Mouse (Mus musculus): Measurements from ENCODE around the gene Mat2a. TPM values are rescaled to one million over a fixed set of nuclear protein-coding genes. Genes with fewer than 3 reads are reported as not detected.
A peak's percentile ranks its signal among the peaks of the same experiment; 100 is the strongest.

The Mat2a gene
- polyA plus RNA-seq, 1 experiment from 2014 or later: 341 TPM

DNA sequence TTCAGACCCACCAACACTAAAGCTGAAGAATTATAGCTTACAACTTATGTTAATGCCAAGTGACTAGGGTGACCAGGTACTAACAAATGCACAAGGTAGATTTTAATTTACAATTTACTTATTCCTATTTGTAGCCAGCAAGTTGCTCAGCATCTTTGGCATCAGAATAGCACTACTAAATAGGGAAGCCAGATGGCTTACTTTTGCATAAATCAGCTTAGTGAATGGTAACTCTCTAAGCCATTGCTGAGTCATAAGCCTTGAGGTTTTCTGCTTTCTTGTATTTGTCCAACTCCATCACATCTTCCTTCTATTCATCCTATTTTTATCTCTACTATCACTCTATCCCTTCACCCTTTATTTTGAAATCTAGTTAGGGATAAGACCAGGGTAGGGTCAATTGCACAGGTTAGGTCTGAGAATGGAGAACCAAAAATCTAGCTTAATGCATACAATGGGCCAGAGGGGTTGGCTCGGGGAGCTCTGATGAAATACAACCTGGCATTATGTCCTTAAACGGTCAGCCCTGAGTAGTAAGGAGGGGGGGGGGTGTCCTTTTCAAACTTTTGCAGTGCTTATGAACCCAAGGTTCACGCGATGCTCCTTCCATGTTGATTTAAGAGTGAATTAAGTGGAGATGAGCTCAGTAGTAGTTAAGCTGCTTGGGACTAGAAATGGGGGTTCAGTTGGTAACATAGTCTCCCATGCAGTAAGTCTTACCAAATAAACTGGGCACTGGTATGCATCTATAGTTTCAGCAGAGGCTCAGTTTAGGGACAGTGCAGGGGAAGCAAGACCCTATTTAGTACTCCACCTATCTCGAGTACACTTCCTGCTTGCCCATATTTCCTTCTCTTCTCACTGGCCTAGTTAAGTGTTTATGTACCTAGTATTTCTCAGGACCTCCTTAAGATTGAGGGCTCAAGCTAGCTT, 8.1 kb downstream of the Mat2a start:
- peaks cover 59% of the 10 kb centered on the region for H3K36me3 ChIP-seq
- H3K27ac ChIP-seq (replicated peaks): no peak overlapping the region
- H3K4me3 ChIP-seq (replicated peaks): no peak overlapping the region
- no peaks in the 10 kb centered on the region for H3K9me3 ChIP-seq (replicated peaks)
- peaks cover 25% of the 10 kb centered on the region for H3K4me1 ChIP-seq
- 0 out of 2 replicates have a peak, but pooled peaks have one; percentile 32 for ATAC-seq (ENCODE audit: low FRiP score)
- H3K4me2 ChIP-seq: no peak overlapping the region
- H3K27me3 ChIP-seq (replicated peaks): no peaks in the 10 kb centered on the region
- H3K9ac ChIP-seq (replicated peaks): no peak overlapping the region
- 18% methylated on average over 5 of the region's 5 CpGs for WGBS

- Histone ChIP-seq H3K4me3 (replicated peaks) (no peak overlapping the region), H3K27ac (replicated peaks) (no peak overlapping the region), H3K4me1 (peaks cover 12% of the 10 kb centered on the region), H3K9ac (replicated peaks) (no peak overlapping the region), H3K9me3 (replicated peaks) (no peaks in the 10 kb centered on the region), H3K4me2 (no peak overlapping the region), H3K36me3 (peaks cover 66% of the 10 kb centered on the region), H3K27me3 (replicated peaks) (no peaks in the 10 kb centered on the region)
- 87% methylated on average over 21 of the region's 21 CpGs for WGBS
- ATAC-seq (ENCODE audit: low FRiP score): no peak
Observed at GRCm38 (mm10) chr6:72429061-72429842, 10.1 kb downstream of the Mat2a start.

DNA sequence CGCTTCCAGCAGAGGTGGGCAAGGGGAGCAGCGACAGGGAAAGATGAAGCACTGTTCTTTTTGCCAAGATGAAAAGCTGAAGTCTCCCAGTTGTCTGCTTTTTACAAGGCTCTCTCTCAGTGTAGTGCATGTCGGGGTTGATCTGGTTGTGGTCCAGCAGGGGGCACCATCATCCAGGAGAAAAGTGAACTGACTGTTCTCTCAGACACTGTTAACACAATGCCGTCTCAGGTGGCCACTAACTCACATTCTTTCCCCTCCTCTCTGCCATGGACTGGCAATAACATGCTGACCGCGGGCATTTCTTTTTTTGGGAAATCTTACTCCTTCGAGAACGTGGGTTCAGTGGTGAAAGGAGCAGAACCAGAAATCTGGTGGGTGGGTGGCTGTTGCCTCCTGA, 11.3 kb downstream of the Mat2a start:
- 28% methylated on average over 8 of the region's 8 CpGs for whole genome bisulfite sequencing
- peak overlapping the region; percentile 1; the same call in 1 of the 2 replicates for H3K9ac ChIP-seq (replicated peaks)
- H3K27me3 ChIP-seq (replicated peaks): no peaks in the 10 kb centered on the region
- H3K36me3 ChIP-seq: peaks cover 71% of the 10 kb centered on the region
- ATAC-seq (ENCODE audit: low FRiP score): peak; percentile 84
- no peak overlapping the region for H3K4me2 ChIP-seq
- no peaks in the 10 kb centered on the region for H3K9me3 ChIP-seq (replicated peaks)
- no peak overlapping the region for H3K4me3 ChIP-seq (replicated peaks)
- H3K27ac ChIP-seq (replicated peaks): no peak overlapping the region
- H3K4me1 ChIP-seq: peaks cover 12% of the 10 kb centered on the region

DNA sequence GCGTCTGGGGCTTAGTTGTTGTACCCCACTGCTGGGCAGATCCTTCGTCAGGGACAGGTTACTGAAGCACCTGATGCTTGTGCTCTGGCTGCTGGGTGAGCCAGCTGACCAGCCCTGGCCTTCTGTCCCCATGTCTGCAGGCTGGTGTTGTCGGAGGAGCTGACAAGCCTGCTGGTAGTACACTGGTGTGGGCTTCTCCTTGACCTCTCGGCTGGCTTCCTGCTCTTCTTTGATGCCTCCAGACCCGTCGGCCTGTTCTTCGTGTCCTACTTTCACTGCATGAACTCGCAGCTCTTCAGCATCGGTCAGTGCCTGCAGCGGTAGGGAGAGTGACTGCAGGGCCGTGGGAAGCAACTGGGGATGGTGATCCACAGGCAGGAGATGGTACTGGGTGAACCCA, 13.7 kb downstream of the Mat2a start:
- Histone ChIP-seq H3K27me3 (replicated peaks) (no peaks in the 10 kb centered on the region), H3K9ac (replicated peaks) (no peak overlapping the region), H3K27ac (replicated peaks) (no peak overlapping the region), H3K4me3 (replicated peaks) (no peak overlapping the region), H3K9me3 (replicated peaks) (no peaks in the 10 kb centered on the region), H3K36me3 (peaks cover 68% of the 10 kb centered on the region), H3K4me1 (peaks cover 5% of the 10 kb centered on the region; the same call in 1 of the 2 replicates), H3K4me2 (no peak overlapping the region)
- 95% methylated on average over 11 of the region's 11 CpGs for WGBS
- ATAC-seq (ENCODE audit: low FRiP score): no peak

- H3K4me2 ChIP-seq: no peak overlapping the region
Observed at GRCm38 (mm10) chr6:72420901-72421300, 18.5 kb downstream of the Mat2a start.

GRCm38 (mm10) chr6:72419806-72420205, 19.6 kb downstream of the Mat2a start:
- no peaks in the 10 kb centered on the region for H3K27me3 ChIP-seq (replicated peaks)
- H3K9ac ChIP-seq (replicated peaks): no peak overlapping the region
- ATAC-seq (ENCODE audit: low FRiP score): no peak
- H3K4me3 ChIP-seq (replicated peaks): no peak overlapping the region
- H3K4me1 ChIP-seq: peaks cover 15% of the 10 kb centered on the region
- H3K9me3 ChIP-seq (replicated peaks): no peaks in the 10 kb centered on the region
- H3K4me2 ChIP-seq: no peak overlapping the region
- H3K36me3 ChIP-seq: peaks cover 62% of the 10 kb centered on the region
- no peak overlapping the region for H3K27ac ChIP-seq (replicated peaks)
- WGBS: 93% methylated on average over 1 of the region's 1 CpGs

More at GRCm38 (mm10) chr6:72420901-72421300, 18.5 kb downstream of the Mat2a start:
- H3K9me3 ChIP-seq (replicated peaks): no peaks in the 10 kb centered on the region
- 94% methylated on average over 10 of the region's 10 CpGs for WGBS
- H3K9ac ChIP-seq (replicated peaks): no peak overlapping the region
- ATAC-seq (ENCODE audit: low FRiP score): no peak
- H3K4me3 ChIP-seq (replicated peaks): no peak overlapping the region
- H3K36me3 ChIP-seq: peaks cover 73% of the 10 kb centered on the region
- H3K4me1 ChIP-seq: peaks cover 5% of the 10 kb centered on the region
- no peaks in the 10 kb centered on the region for H3K27me3 ChIP-seq (replicated peaks)
- H3K27ac ChIP-seq (replicated peaks): no peak overlapping the region

DNA sequence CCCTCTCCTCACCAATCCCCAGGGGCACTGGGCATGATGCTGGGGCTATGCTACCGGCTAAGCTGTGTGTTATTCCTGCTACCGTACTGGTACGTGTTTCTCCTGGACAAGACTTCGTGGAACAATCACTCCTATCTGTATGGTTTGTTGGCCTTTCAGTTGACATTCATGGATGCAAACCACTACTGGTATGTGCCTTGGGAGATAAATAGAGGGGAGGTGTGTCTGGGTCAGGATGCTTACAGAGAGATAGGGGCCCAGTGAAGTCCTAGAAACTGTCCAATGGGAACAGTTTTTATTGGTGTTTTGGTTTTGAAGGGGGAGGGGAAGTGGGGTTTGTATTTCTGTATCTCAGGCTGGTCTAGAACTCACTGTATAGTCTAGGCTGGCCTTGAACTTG, 21.1 kb downstream of the Mat2a start:
- Histone ChIP-seq H3K9ac (replicated peaks) (no peak overlapping the region), H3K4me2 (no peak overlapping the region), H3K27me3 (replicated peaks) (no peaks in the 10 kb centered on the region), H3K4me1 (peaks cover 25% of the 10 kb centered on the region), H3K9me3 (replicated peaks) (no peaks in the 10 kb centered on the region), H3K27ac (replicated peaks) (no peak overlapping the region), H3K4me3 (replicated peaks) (no peak overlapping the region), H3K36me3 (peaks cover 46% of the 10 kb centered on the region)
- 95% methylated on average over 4 of the region's 4 CpGs for WGBS
- ATAC-seq (ENCODE audit: low FRiP score): no peak

- Histone ChIP-seq H3K4me2 (no peak overlapping the region), H3K27ac (replicated peaks) (no peak overlapping the region), H3K9ac (replicated peaks) (no peak overlapping the region), H3K4me3 (replicated peaks) (no peak overlapping the region), H3K36me3 (peaks cover 31% of the 10 kb centered on the region), H3K9me3 (replicated peaks) (no peaks in the 10 kb centered on the region), H3K27me3 (replicated peaks) (no peaks in the 10 kb centered on the region), H3K4me1 (peaks cover 25% of the 10 kb centered on the region)
- 85% methylated on average over 7 of the region's 7 CpGs for WGBS
- ATAC-seq (ENCODE audit: low FRiP score): no peak
Observed at GRCm38 (mm10) chr6:72415964-72416772, 23.2 kb downstream of the Mat2a start.

DNA sequence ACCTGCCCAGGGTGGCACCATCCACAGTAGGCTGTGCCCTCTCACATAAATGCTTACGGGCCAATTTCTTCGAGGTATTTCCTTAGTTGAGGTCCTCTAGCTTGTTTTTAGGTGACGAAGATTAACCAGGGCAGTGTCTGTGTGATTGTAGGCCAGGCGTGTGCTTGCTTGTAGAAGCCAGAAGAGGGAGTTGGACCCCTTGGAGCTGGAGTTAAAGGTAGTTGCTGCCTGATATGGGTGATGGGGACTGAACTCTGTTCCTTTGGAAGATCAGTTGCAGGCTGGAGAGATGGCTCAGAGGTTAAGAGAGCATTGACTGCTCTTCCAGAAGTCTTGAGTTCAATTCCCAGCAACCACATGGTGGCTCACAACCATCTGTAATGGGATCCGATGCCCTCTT, 24.2 kb downstream of the Mat2a start:
- Histone ChIP-seq H3K4me2 (peak overlapping the region; percentile 81), H3K9ac (replicated peaks) (no peak overlapping the region), H3K4me3 (replicated peaks) (peak overlapping the region; percentile 81), H3K27ac (replicated peaks) (no peak overlapping the region), H3K27me3 (replicated peaks) (no peaks in the 10 kb centered on the region), H3K36me3 (peaks cover 25% of the 10 kb centered on the region), H3K9me3 (replicated peaks) (no peaks in the 10 kb centered on the region), H3K4me1 (peaks cover 25% of the 10 kb centered on the region)
- WGBS: 83% methylated on average over 5 of the region's 5 CpGs
- ATAC-seq (ENCODE audit: low FRiP score): no peak

DNA sequence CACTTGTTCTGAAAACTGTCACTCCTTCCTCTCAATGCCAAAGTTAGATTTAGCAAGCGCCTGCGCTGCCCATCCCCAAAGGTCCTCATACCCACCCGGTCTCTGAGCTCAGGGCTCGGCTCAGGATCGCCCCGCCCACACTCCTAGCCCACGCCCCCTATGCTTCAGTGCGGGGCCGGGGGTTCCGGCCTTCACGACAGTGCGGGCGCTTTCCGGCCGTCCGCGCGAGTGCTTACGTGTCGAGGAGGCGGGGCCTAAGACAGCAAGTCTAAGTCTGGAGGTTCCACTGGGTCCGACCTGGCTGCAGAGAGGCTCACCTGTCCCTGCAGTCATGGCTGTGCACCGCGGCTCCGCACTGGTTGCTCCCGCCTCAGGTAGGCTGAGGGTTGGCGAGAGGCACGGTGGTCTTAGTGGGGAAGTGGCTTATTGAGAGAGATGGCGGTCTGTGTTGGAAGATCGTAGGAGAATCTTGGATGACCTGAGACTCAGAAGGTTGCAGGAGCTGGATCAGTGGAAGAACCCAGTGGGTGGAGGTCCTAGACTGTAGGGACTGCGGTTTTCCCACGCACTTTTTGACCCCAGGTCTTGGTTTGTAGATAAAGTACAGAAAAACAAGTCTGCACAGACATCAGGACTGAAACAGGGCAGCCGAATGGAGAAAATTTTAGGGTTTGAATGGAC, 25.1 kb downstream of the Mat2a start, which contains the start of gene Ggcx:
Gene Ggcx (plus strand): TSS at position 233 of the 681 bp plus-strand sequence.
- peaks cover 25% of the 10 kb centered on the region for H3K4me1 ChIP-seq
- H3K9ac ChIP-seq (replicated peaks): peak within 1 kb of the TSS; percentile 95
- 2% methylated on average over 33 of the region's 33 CpGs for WGBS
- H3K4me3 ChIP-seq (replicated peaks): peak within 1 kb of the TSS; percentile 81
- H3K36me3 ChIP-seq: peaks cover 15% of the 10 kb centered on the region
- H3K27ac ChIP-seq (replicated peaks): peak within 1 kb of the TSS; percentile 76
- no peaks in the 10 kb centered on the region for H3K9me3 ChIP-seq (replicated peaks)
- no peaks in the 10 kb centered on the region for H3K27me3 ChIP-seq (replicated peaks)
- ATAC-seq (ENCODE audit: low FRiP score): peak; percentile 96
- peak within 1 kb of the TSS; percentile 81 for H3K4me2 ChIP-seq

DNA sequence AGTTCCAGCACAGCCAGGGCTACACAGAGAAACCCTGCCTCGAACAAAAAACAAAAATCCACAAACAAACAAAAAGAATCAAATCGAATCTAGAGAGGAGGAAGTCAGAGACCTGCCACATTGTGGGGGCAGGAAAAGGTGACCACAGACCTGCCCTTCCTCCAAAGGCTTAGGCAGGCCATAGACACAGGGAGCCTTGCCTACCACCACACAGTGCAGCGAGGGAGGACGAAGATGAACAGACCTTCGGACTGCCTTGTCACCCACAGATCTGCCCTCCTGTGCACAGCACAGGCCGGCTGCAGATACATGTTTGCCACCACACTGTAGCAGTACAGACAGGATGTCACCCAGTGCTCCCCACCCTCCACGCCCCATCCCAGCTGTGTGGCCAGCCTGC, 28.8 kb downstream of the Mat2a start:
- Histone ChIP-seq H3K36me3 (no peaks in the 10 kb centered on the region), H3K9ac (replicated peaks) (no peak overlapping the region), H3K9me3 (replicated peaks) (no peaks in the 10 kb centered on the region), H3K4me3 (replicated peaks) (no peak overlapping the region), H3K4me2 (no peak overlapping the region), H3K27me3 (replicated peaks) (no peaks in the 10 kb centered on the region), H3K4me1 (peaks cover 17% of the 10 kb centered on the region), H3K27ac (replicated peaks) (no peak overlapping the region)
- WGBS: 84% methylated on average over 7 of the region's 7 CpGs
- ATAC-seq (ENCODE audit: low FRiP score): no peak
